Mouse (Mus musculus) hindbrain, embryonic 10.5 days (tissue): ENCODE results near the gene Npc2. TPM values are rescaled to one million over a fixed set of nuclear protein-coding genes. Genes with fewer than 3 reads are reported as not detected.
A peak's percentile ranks its signal among the peaks of the same experiment; 100 is the strongest.

Experiments used
- DNase-seq: peaks from one replicate; pipeline ENCODE4 v3.0.0-alpha.2; 2017; ENCODE audit warnings: low spot score
- H3K27ac ChIP-seq: fragments of 300-500 bp; sonication (generic); 2 replicates; pipeline ENCODE4 v1.5.1; 2016; ENCODE audit warnings: mild to moderate bottlenecking, moderate library complexity
- H3K27me3 ChIP-seq: fragments of 300-500 bp; sonication (generic); 2 replicates; pipeline ENCODE4 v1.6.1; 2016; ENCODE audit warnings: mild to moderate bottlenecking; ENCODE audit not compliant: poor library complexity, insufficient read depth, severe bottlenecking
- H3K36me3 ChIP-seq: fragments of 300-500 bp; sonication (generic); 2 replicates; pipeline ENCODE4 v1.6.1; 2016; ENCODE audit warnings: mild to moderate bottlenecking, moderate library complexity
- H3K4me1 ChIP-seq: fragments of 300-500 bp; sonication (generic); replicated peaks from 2 replicates; pipeline ENCODE4 v1.6.1; 2016; ENCODE audit warnings: mild to moderate bottlenecking
- H3K4me3 ChIP-seq: fragments of 300-500 bp; sonication (generic); 2 replicates; pipeline ENCODE4 v1.5.1; 2016; ENCODE audit warnings: mild to moderate bottlenecking, moderate library complexity
- H3K9me3 ChIP-seq: fragments of 300-500 bp; sonication (generic); 2 replicates; pipeline ENCODE4 v1.6.1; 2016; ENCODE audit warnings: mild to moderate bottlenecking, moderate library complexity
- WGBS: fragments of 180-500 bp; shearing (Covaris S2); methylation state at CpG from one replicate; pipeline ENCODE4 v1.1.7; 2016; 5-methylcytosine and 5-hydroxymethylcytosine counted together
- polyA plus RNA-seq: library from polyadenylated mRNA; unstranded; fragments of >200 nt; fragmentation: Nextera tagmentation; extraction: Ambion mirVana; gene quantifications from 2 replicates; pipeline ENCODE4 v1.2.1, GENCODE M21; 2016

Gene Npc2
- polyA plus RNA-seq = 77.2 and 89.0 TPM in 2 replicates

- peak; percentile 98 for DNase-seq
- H3K4me1 ChIP-seq = peaks cover 40% of the 10 kb centered on the region
- H3K36me3 ChIP-seq = peaks cover 42% of the 10 kb centered on the region
- H3K27me3 ChIP-seq = no peaks in the 10 kb centered on the region
- H3K27ac ChIP-seq = peak within 1 kb of the TSS; percentile 96
- no peaks in the 10 kb centered on the region for H3K9me3 ChIP-seq
- under 1% methylated on average over 50 of the region's 50 CpGs for WGBS
- H3K4me3 ChIP-seq = peak within 1 kb of the TSS; percentile 86
Observed at GRCm38 (mm10) chr12:84772726-84773441, at the start of gene Npc2, which contains the start of gene Isca2. Gene Npc2 (minus strand): TSS chr12:84773152. Gene Isca2 (plus strand): TSS chr12:84773251.

GRCm38 (mm10) chr12:84819236-84820168, 46.5 kb upstream of the Npc2 start:
- Histone ChIP-seq H3K4me1 (no peaks in the 10 kb centered on the region), H3K27me3 (no peaks in the 10 kb centered on the region), H3K4me3 (no peak overlapping the region), H3K36me3 (no peaks in the 10 kb centered on the region), H3K9me3 (no peaks in the 10 kb centered on the region), H3K27ac (peak overlapping the region; percentile 53; the same call in 1 of the 2 replicates)
- DNase-seq = no peak
- WGBS = 86% methylated on average over 13 of the region's 13 CpGs

- Histone ChIP-seq H3K36me3 (no peaks in the 10 kb centered on the region), H3K4me1 (no peaks in the 10 kb centered on the region), H3K9me3 (no peaks in the 10 kb centered on the region), H3K27ac (no peak overlapping the region), H3K4me3 (no peak overlapping the region), H3K27me3 (no peaks in the 10 kb centered on the region)
- 64% methylated on average over 4 of the region's 4 CpGs for WGBS
- no peak for DNase-seq
Observed at GRCm38 (mm10) chr12:84818496-84818895, 45.5 kb upstream of the Npc2 start.

- H3K4me1 ChIP-seq = no peaks in the 10 kb centered on the region
- no peak overlapping the region for H3K27ac ChIP-seq
- H3K9me3 ChIP-seq = no peaks in the 10 kb centered on the region
- H3K36me3 ChIP-seq = no peaks in the 10 kb centered on the region
- WGBS = 89% methylated on average over 3 of the region's 3 CpGs
- no peak for DNase-seq
- no peak overlapping the region for H3K4me3 ChIP-seq
- H3K27me3 ChIP-seq = no peaks in the 10 kb centered on the region
Observed at GRCm38 (mm10) chr12:84814663-84815325, 41.8 kb upstream of the Npc2 start.

GRCm38 (mm10) chr12:84813773-84814172, 40.8 kb upstream of the Npc2 start:
- H3K4me3 ChIP-seq = no peak overlapping the region
- 47% methylated on average over 7 of the region's 7 CpGs for WGBS
- H3K27ac ChIP-seq = no peak overlapping the region
- H3K36me3 ChIP-seq = no peaks in the 10 kb centered on the region
- no peak for DNase-seq
- H3K27me3 ChIP-seq = no peaks in the 10 kb centered on the region
- H3K4me1 ChIP-seq = peaks cover 7% of the 10 kb centered on the region; the same call in 1 of the 2 replicates
- no peaks in the 10 kb centered on the region for H3K9me3 ChIP-seq

- H3K36me3 ChIP-seq = no peaks in the 10 kb centered on the region
- no peak overlapping the region for H3K27ac ChIP-seq
- H3K27me3 ChIP-seq = no peaks in the 10 kb centered on the region
- 57% methylated on average over 3 of the region's 3 CpGs for WGBS
- no peak overlapping the region for H3K4me3 ChIP-seq
- H3K9me3 ChIP-seq = no peaks in the 10 kb centered on the region
- peaks cover 8% of the 10 kb centered on the region; the same call in 1 of the 2 replicates for H3K4me1 ChIP-seq
- no peak for DNase-seq
Observed at GRCm38 (mm10) chr12:84812004-84812403, 39.1 kb upstream of the Npc2 start.

GRCm38 (mm10) chr12:84811510-84811909, 38.6 kb upstream of the Npc2 start:
- Histone ChIP-seq H3K4me3 (no peak overlapping the region), H3K36me3 (no peaks in the 10 kb centered on the region), H3K27ac (no peak overlapping the region), H3K27me3 (no peaks in the 10 kb centered on the region), H3K9me3 (no peaks in the 10 kb centered on the region), H3K4me1 (peaks cover 13% of the 10 kb centered on the region)
- 74% methylated on average over 4 of the region's 4 CpGs for WGBS
- no peak for DNase-seq

GRCm38 (mm10) chr12:84810810-84811209, 37.9 kb upstream of the Npc2 start:
- no peak overlapping the region for H3K27ac ChIP-seq
- 72% methylated on average over 1 of the region's 1 CpGs for WGBS
- no peaks in the 10 kb centered on the region for H3K27me3 ChIP-seq
- H3K9me3 ChIP-seq = no peaks in the 10 kb centered on the region
- no peak overlapping the region for H3K4me3 ChIP-seq
- H3K4me1 ChIP-seq = peaks cover 17% of the 10 kb centered on the region
- H3K36me3 ChIP-seq = no peaks in the 10 kb centered on the region
- no peak for DNase-seq

- peaks cover 24% of the 10 kb centered on the region for H3K4me1 ChIP-seq
- no peak for DNase-seq
- no peak overlapping the region for H3K27ac ChIP-seq
- no peaks in the 10 kb centered on the region for H3K36me3 ChIP-seq
- no peaks in the 10 kb centered on the region for H3K9me3 ChIP-seq
- no peaks in the 10 kb centered on the region for H3K27me3 ChIP-seq
- no peak overlapping the region for H3K4me3 ChIP-seq
- 79% methylated on average over 6 of the region's 6 CpGs for WGBS
Observed at GRCm38 (mm10) chr12:84809033-84809432, 36.1 kb upstream of the Npc2 start.

- H3K9me3 ChIP-seq = no peaks in the 10 kb centered on the region
- no peaks in the 10 kb centered on the region for H3K27me3 ChIP-seq
- no peak for DNase-seq
- H3K27ac ChIP-seq = no peak overlapping the region
- H3K4me3 ChIP-seq = no peak overlapping the region
- peaks cover 24% of the 10 kb centered on the region for H3K4me1 ChIP-seq
- H3K36me3 ChIP-seq = no peaks in the 10 kb centered on the region
- 87% methylated on average over 13 of the region's 13 CpGs for WGBS
Observed at GRCm38 (mm10) chr12:84807351-84807750, 34.4 kb upstream of the Npc2 start.

GRCm38 (mm10) chr12:84806726-84807125, 33.8 kb upstream of the Npc2 start:
- DNase-seq = no peak
- Histone ChIP-seq H3K9me3 (no peaks in the 10 kb centered on the region), H3K27me3 (no peaks in the 10 kb centered on the region), H3K27ac (no peak overlapping the region), H3K4me1 (peaks cover 24% of the 10 kb centered on the region), H3K36me3 (no peaks in the 10 kb centered on the region), H3K4me3 (no peak overlapping the region)
- 68% methylated on average over 5 of the region's 5 CpGs for WGBS

- Histone ChIP-seq H3K9me3 (no peaks in the 10 kb centered on the region), H3K27me3 (no peaks in the 10 kb centered on the region), H3K27ac (peak overlapping the region; percentile 42; the same call in 1 of the 2 replicates), H3K4me3 (no peak overlapping the region), H3K4me1 (peaks cover 24% of the 10 kb centered on the region), H3K36me3 (no peaks in the 10 kb centered on the region)
- no peak for DNase-seq
- WGBS = 85% methylated on average over 1 of the region's 1 CpGs
Observed at GRCm38 (mm10) chr12:84806010-84806409, 33.1 kb upstream of the Npc2 start.
